Mouse (Mus musculus) MEL (cell line): ENCODE data around the gene Ccdc142. TPM values are rescaled to one million over a fixed set of nuclear protein-coding genes. Genes with fewer than 3 reads are reported as not detected.

Experiments
- DNase-seq: peaks from one replicate; pipeline ENCODE4 v3.0.0; 2011; ENCODE audit warnings: low read depth, low spot score
- H3K27ac ChIP-seq: 2 replicates; pipeline ENCODE4 v1.5.1; 2012; ENCODE audit warnings: low read depth, mild to moderate bottlenecking, control low read depth, low read length, moderate library complexity; ENCODE audit not compliant: control insufficient read depth
- H3K27me3 ChIP-seq, 2 experiments: fragments of 150-350 bp in 1 of 2; sonication (generic) in 1 of 2; 2 replicates each; pipeline ENCODE4 v1.6.1; 2012; ENCODE audit warnings: low read length in 2 of 2, mild to moderate bottlenecking in 2 of 2, improper control_type of control experiment in 1 of 2, moderate library complexity in 1 of 2; ENCODE audit not compliant: insufficient read depth in 2 of 2, control insufficient read depth in 1 of 2
- H3K36me3 ChIP-seq, 2 experiments: 2 replicates each; pipeline ENCODE4 v1.6.1; 2012 to 2014; ENCODE audit warnings: low read length in 2 of 2, improper control_type of control experiment in 1 of 2, inconsistent platforms in 1 of 2, mild to moderate bottlenecking in 1 of 2; ENCODE audit not compliant: insufficient read depth in 2 of 2, control insufficient read depth in 1 of 2
- H3K4me1 ChIP-seq, 2 experiments: fragments of 150-350 bp in 1 of 2; sonication (generic) in 1 of 2; 2 replicates each; pipeline ENCODE4 v1.6.1; 2012; ENCODE audit warnings: low read length in 2 of 2, improper control_type of control experiment in 1 of 2, mild to moderate bottlenecking in 1 of 2; ENCODE audit not compliant: insufficient read depth in 2 of 2, control insufficient read depth in 1 of 2
- H3K4me3 ChIP-seq, 2 experiments: fragments of 150-350 bp in 1 of 2; sonication (generic) in 1 of 2; 2 replicates each; pipeline ENCODE4 v1.5.1; 2012; ENCODE audit warnings: low read depth in 2 of 2, low read length in 2 of 2, mild to moderate bottlenecking in 2 of 2, moderate library complexity in 2 of 2, control low read depth in 1 of 2, improper control_type of control experiment in 1 of 2; ENCODE audit not compliant: control insufficient read depth in 1 of 2, insufficient read depth in 1 of 2
- H3K79me2 ChIP-seq: 2 replicates; pipeline ENCODE4 v1.6.1; 2012; ENCODE audit warnings: mild to moderate bottlenecking, low read length, moderate library complexity; ENCODE audit not compliant: control insufficient read depth, poor library complexity, insufficient read depth
- H3K9ac ChIP-seq: 2 replicates; pipeline ENCODE4 v1.6.1; 2012; ENCODE audit warnings: low read depth, mild to moderate bottlenecking, control low read depth, low read length, moderate library complexity; ENCODE audit not compliant: control insufficient read depth, poor library complexity, severe bottlenecking
- H3K9me3 ChIP-seq: fragments of 150-350 bp; sonication (generic); replicated peaks from 2 replicates; pipeline ENCODE4 v1.6.1; 2012; ENCODE audit warnings: mild to moderate bottlenecking, low read length, improper control_type of control experiment, moderate library complexity; ENCODE audit not compliant: insufficient read depth
- BHLHE40 ChIP-seq: IDR thresholded peaks from 2 replicates; pipeline ENCODE4 v1.6.1; 2012; ENCODE audit warnings: low read depth, mild to moderate bottlenecking, inconsistent platforms, low read length, improper control_type of control experiment, borderline replicate concordance
- CHD1 ChIP-seq: IDR thresholded peaks from 2 replicates; pipeline ENCODE4 v1.6.1; 2012; ENCODE audit warnings: low read depth, mild to moderate bottlenecking, inconsistent platforms, low read length, improper control_type of control experiment
- E2F4 ChIP-seq: IDR thresholded peaks from 2 replicates; pipeline ENCODE4 v1.6.1; 2011; ENCODE audit warnings: low read depth, low read length, improper control_type of control experiment, borderline replicate concordance
- ELF1 ChIP-seq: IDR thresholded peaks from 2 replicates; pipeline ENCODE4 v1.6.1; 2014; ENCODE audit warnings: low read depth, mild to moderate bottlenecking, inconsistent platforms, low read length, improper control_type of control experiment, moderate library complexity
- EP300 ChIP-seq, 2 experiments: IDR thresholded peaks; 2 replicates each; pipeline ENCODE4 v1.6.1; 2011; ENCODE audit warnings: improper control_type of control experiment in 2 of 2, low read length in 2 of 2, low read depth in 1 of 2, mild to moderate bottlenecking in 1 of 2
- ETS1 ChIP-seq: IDR thresholded peaks from 2 replicates; pipeline ENCODE4 v1.6.1; 2012; ENCODE audit warnings: low read depth, mild to moderate bottlenecking, inconsistent platforms, low read length, improper control_type of control experiment, moderate library complexity
- GABPA ChIP-seq: IDR thresholded peaks from 2 replicates; pipeline ENCODE4 v1.6.1; 2012; ENCODE audit warnings: low read depth, mild to moderate bottlenecking, inconsistent platforms, low read length, improper control_type of control experiment, moderate library complexity
- GATA1 ChIP-seq: IDR thresholded peaks from 2 replicates; pipeline ENCODE4 v1.6.1; 2011; ENCODE audit warnings: low read depth, low read length, improper control_type of control experiment
- JUND ChIP-seq: IDR thresholded peaks from 2 replicates; pipeline ENCODE4 v1.6.1; 2011; ENCODE audit warnings: low read depth, mild to moderate bottlenecking, improper control_type of control experiment, low read length
- KAT2A ChIP-seq: conservative IDR thresholded peaks from 2 replicates; pipeline ENCODE4 v1.6.1; 2012; ENCODE audit warnings: low read depth, low read length, improper control_type of control experiment, inconsistent platforms
- MAFK ChIP-seq: IDR thresholded peaks from 2 replicates; pipeline ENCODE4 v1.6.1; 2011; ENCODE audit warnings: low read depth, mild to moderate bottlenecking, low read length, improper control_type of control experiment, borderline replicate concordance
- MAX ChIP-seq: IDR thresholded peaks from 2 replicates; pipeline ENCODE4 v1.6.1; 2011; ENCODE audit warnings: low read length, improper control_type of control experiment
- MXI1 ChIP-seq: IDR thresholded peaks from 2 replicates; pipeline ENCODE4 v1.6.1; 2011; ENCODE audit warnings: mild to moderate bottlenecking, low read depth, low read length, improper control_type of control experiment
- MYB ChIP-seq: IDR thresholded peaks from 2 replicates; pipeline ENCODE4 v1.6.1; 2011; ENCODE audit warnings: mild to moderate bottlenecking, low read depth, low read length, improper control_type of control experiment
- NELFE ChIP-seq: IDR thresholded peaks from 2 replicates; pipeline ENCODE4 v1.6.1; 2011; ENCODE audit warnings: low read depth, low read length, improper control_type of control experiment
- POLR2A ChIP-seq, 2 experiments: IDR thresholded peaks; 2 replicates each; pipeline ENCODE4 v1.6.1; 2011 to 2012; ENCODE audit warnings: low read length in 2 of 2, mild to moderate bottlenecking in 2 of 2, control low read depth in 1 of 2, improper control_type of control experiment in 1 of 2, low read depth in 1 of 2, moderate library complexity in 1 of 2; ENCODE audit not compliant: control insufficient read depth in 1 of 2, insufficient read depth in 1 of 2, poor library complexity in 1 of 2
- RAD21 ChIP-seq: IDR thresholded peaks from 2 replicates; pipeline ENCODE4 v1.6.1; 2011; ENCODE audit warnings: mild to moderate bottlenecking, low read depth, low read length, improper control_type of control experiment
- RCOR1 ChIP-seq: IDR thresholded peaks from 2 replicates; pipeline ENCODE4 v1.6.1; 2012; ENCODE audit warnings: low read depth, mild to moderate bottlenecking, inconsistent platforms, low read length, improper control_type of control experiment
- SIN3A ChIP-seq: IDR thresholded peaks from 2 replicates; pipeline ENCODE4 v1.6.1; 2012; ENCODE audit warnings: low read length, improper control_type of control experiment, inconsistent platforms
- SMC3 ChIP-seq: IDR thresholded peaks from 2 replicates; pipeline ENCODE4 v1.6.1; 2011; ENCODE audit warnings: low read depth, low read length, improper control_type of control experiment
- TAL1 ChIP-seq: IDR thresholded peaks from 2 replicates; pipeline ENCODE4 v1.6.1; 2012; ENCODE audit warnings: mild to moderate bottlenecking, inconsistent platforms, low read length, moderate library complexity, mixed read lengths
- TBP ChIP-seq: IDR thresholded peaks from 2 replicates; pipeline ENCODE4 v1.8.0; 2011; ENCODE audit warnings: low read depth, low read length, improper control_type of control experiment
- USF1 ChIP-seq: IDR thresholded peaks from 2 replicates; pipeline ENCODE4 v1.6.1; 2014; ENCODE audit warnings: low read depth, mild to moderate bottlenecking, inconsistent platforms, low read length, improper control_type of control experiment, moderate library complexity
- USF2 ChIP-seq, 2 experiments: IDR thresholded peaks; 2 replicates each; pipeline ENCODE4 v1.6.1; 2011 to 2012; ENCODE audit warnings: improper control_type of control experiment in 2 of 2, low read length in 2 of 2, borderline replicate concordance in 1 of 2, inconsistent platforms in 1 of 2, low read depth in 1 of 2, mild to moderate bottlenecking in 1 of 2; ENCODE audit not compliant: insufficient read depth in 1 of 2
- ZMIZ1 ChIP-seq: IDR thresholded peaks from 2 replicates; pipeline ENCODE4 v1.6.1; 2012; ENCODE audit warnings: low read depth, mild to moderate bottlenecking, inconsistent platforms, low read length, improper control_type of control experiment, moderate library complexity
- polyA plus RNA-seq, 2 experiments: library from polyadenylated mRNA; stranded (reverse) in 1 of 2; unstranded in 1 of 2; fragments of >175 nt in 1 of 2; fragments of >200 nt in 1 of 2; gene quantifications; 2 replicates each; pipeline versions ENCODE4 v1.2.1 to v1.2.4; 2012; ENCODE audit warnings: low replicate concordance in 2 of 2, low read depth in 1 of 2; ENCODE audit not compliant: insufficient read length in 2 of 2, insufficient read depth in 1 of 2, missing spikeins in 1 of 2
- total RNA-seq: library from RNA; depleted of rRNA; stranded (reverse); fragments of 300-350 nt; gene quantifications from 2 replicates; pipeline ENCODE4 v1.2.3, GENCODE M21; 2012

Gene Ccdc142
- total and polyA plus RNA-seq, 3 experiments = 2.2 to 5.1 TPM; not detected in 1

DNA sequence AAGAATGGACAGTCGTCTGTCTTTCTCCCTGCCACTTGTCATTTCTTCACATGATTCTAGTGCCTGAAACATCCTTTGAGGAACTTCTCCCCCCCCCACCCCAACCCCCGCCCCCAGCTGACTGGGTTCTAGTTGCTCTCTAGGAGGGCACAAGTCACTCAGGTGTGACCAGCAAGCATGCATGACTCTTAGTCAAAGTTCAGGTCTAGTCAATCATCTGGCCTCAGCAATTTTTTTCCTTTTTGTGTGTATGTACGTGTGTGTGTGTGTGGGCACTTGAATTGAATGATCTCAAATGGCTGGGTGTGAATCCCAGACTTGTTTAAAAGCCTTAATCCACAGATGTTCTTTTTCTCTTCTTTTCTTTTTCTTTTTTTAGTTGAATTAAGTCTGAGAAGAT lies 32.8 kb downstream of the Ccdc142 start:
- H3K36me3 ChIP-seq = no peaks in the 10 kb centered on the region; a peak in 1 of 4 replicates
- no peak overlapping the region for H3K27ac ChIP-seq
- H3K9ac ChIP-seq = no peak overlapping the region
- TF ChIP-seq RAD21 = no peak
- TF ChIP-seq GABPA = no peak
- no peak for TF ChIP-seq BHLHE40
- TF ChIP-seq GATA1 = no peak
- no peak for TF ChIP-seq NELFE
- TF ChIP-seq SMC3 = no peak
- no peak for TF ChIP-seq TAL1
- no peak for TF ChIP-seq E2F4
- no peak for TF ChIP-seq ELF1
- TF ChIP-seq RCOR1 = no peak
- no peak for TF ChIP-seq MYB
- no peak overlapping the region for H3K4me3 ChIP-seq
- no peaks in the 10 kb centered on the region for H3K9me3 ChIP-seq
- H3K4me1 ChIP-seq = peaks cover 0 to 18% of the 10 kb centered on the region in 2 experiments; a peak in 3 of 4 replicates
- no peak for DNase-seq
- peaks cover 6% of the 10 kb centered on the region; the same call in 1 of the 2 replicates for H3K79me2 ChIP-seq
- no peaks in the 10 kb centered on the region for H3K27me3 ChIP-seq

DNA sequence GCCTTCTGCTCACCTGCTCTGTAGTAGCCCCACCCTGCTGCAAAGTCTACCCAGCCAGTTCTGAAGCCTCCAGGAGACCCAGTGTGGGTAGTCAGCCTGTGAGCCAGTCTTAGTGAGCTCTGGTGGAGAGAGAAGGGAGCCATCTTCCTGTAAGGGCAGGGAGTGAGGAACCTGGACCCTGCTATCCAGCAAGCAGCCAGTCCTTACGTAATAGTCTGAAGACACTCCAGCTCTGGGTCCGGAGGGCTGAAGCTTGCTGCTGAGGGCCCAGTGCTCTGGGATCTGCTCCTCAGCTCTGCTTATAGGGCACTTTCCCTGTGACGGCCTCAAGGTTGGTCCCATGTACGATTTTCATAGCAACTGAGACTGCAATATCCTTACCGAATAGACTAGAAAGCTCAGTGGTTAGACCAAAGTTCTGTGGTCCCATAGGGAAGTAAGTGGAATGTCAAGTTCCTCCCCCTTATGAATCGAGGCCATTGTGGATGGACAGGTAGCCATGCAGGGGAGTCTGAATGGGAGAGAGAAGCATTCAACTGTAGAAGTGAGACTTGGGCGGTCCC lies 33.6 kb downstream of the Ccdc142 start, which contains the start of gene Rtkn:
Gene Rtkn (plus strand): TSS at position 513 of the 563 bp plus-strand sequence.
- DNase-seq = no peak
- Histone ChIP-seq H3K9me3 (no peaks in the 10 kb centered on the region), H3K27me3 (no peaks in the 10 kb centered on the region), H3K9ac (no peak within 1 kb of the TSS)
- TF ChIP-seq NELFE (no peak), EP300 (IDR thresholded peaks at IDR 0.05; ENCODE audit: low read depth in 1 of 2, low read length in 2 of 2) (no peak), MYB (no peak), SIN3A (no peak), USF2 (IDR thresholded peaks at IDR 0.05; ENCODE audit: borderline replicate concordance in 1 of 2, insufficient read depth in 1 of 2, low read depth in 1 of 2, low read length in 2 of 2) (no peak), MAFK (no peak), ZMIZ1 (no peak), TBP (no peak), ETS1 (no peak), CHD1 (no peak), TAL1 (no peak), JUND (no peak), MAX (no peak), USF1 (no peak), KAT2A (no peak), POLR2A (IDR thresholded peaks at IDR 0.05; ENCODE audit: control insufficient read depth in 1 of 2, insufficient read depth in 1 of 2, low read depth in 1 of 2, low read length in 2 of 2, poor library complexity in 1 of 2) (no peak), GATA1 (no peak), MXI1 (no peak)
- TF ChIP-seq, all 39 proteins: peak for 0
- peaks cover 6% of the 10 kb centered on the region; the same call in 1 of the 2 replicates for H3K79me2 ChIP-seq
- no peaks in the 10 kb centered on the region; a peak in 1 of 4 replicates for H3K36me3 ChIP-seq
- peaks cover 0 to 18% of the 10 kb centered on the region in 2 experiments; a peak in 3 of 4 replicates for H3K4me1 ChIP-seq
- no peak within 1 kb of the TSS for H3K27ac ChIP-seq
- no peak within 1 kb of the TSS for H3K4me3 ChIP-seq
